Mouse (Mus musculus): Measurements from ENCODE around the gene Ints11.

The Ints11 gene

GRCm38 (mm10) chr4:155847591-155848352, 21.6 kb upstream of the Ints11 start:
- peak; percentile 70 for DNase-seq (ENCODE audit: low read depth, low spot score)

- DNase-seq (ENCODE audit: low read depth, low spot score), result peak; percentile 87
Observed at GRCm38 (mm10) chr4:155848434-155849095, 20.8 kb upstream of the Ints11 start.

- DNase-seq (ENCODE audit: low read depth, low spot score), result no peak
Observed at GRCm38 (mm10) chr4:155849391-155849790, 20.0 kb upstream of the Ints11 start.

- no peak for DNase-seq (ENCODE audit: low read depth, low spot score)
Observed at GRCm38 (mm10) chr4:155849792-155850451, 19.4 kb upstream of the Ints11 start.

GRCm38 (mm10) chr4:155851368-155851767, 18.0 kb upstream of the Ints11 start:
- no peak for DNase-seq (ENCODE audit: low read depth, low spot score)

- DNase-seq (ENCODE audit: low read depth, low spot score), result no peak
Observed at GRCm38 (mm10) chr4:155851951-155852411, 17.4 kb upstream of the Ints11 start.

- DNase-seq (ENCODE audit: low read depth, low spot score), result no peak
Observed at GRCm38 (mm10) chr4:155853421-155853820, 15.9 kb upstream of the Ints11 start.

GRCm38 (mm10) chr4:155854991-155855390, 14.4 kb upstream of the Ints11 start:
- DNase-seq (ENCODE audit: low read depth, low spot score), result no peak

- DNase-seq (ENCODE audit: low read depth, low spot score), result no peak
Observed at GRCm38 (mm10) chr4:155856071-155856470, 13.3 kb upstream of the Ints11 start.

GRCm38 (mm10) chr4:155856881-155857280, 12.5 kb upstream of the Ints11 start:
- no peak for DNase-seq (ENCODE audit: low read depth, low spot score)

- no peak for DNase-seq (ENCODE audit: low read depth, low spot score)
Observed at GRCm38 (mm10) chr4:155859318-155859717, 10.0 kb upstream of the Ints11 start.

- no peak for DNase-seq (ENCODE audit: low read depth, low spot score)
Observed at GRCm38 (mm10) chr4:155861787-155862186, 7.6 kb upstream of the Ints11 start.

GRCm38 (mm10) chr4:155863001-155863400, 6.3 kb upstream of the Ints11 start, which contains the start of gene Tas1r3:
Tas1r3 (minus strand) TSS chr4:155863362.
- DNase-seq (ENCODE audit: low read depth, low spot score), result no peak

- DNase-seq (ENCODE audit: low read depth, low spot score), result no peak
Observed at GRCm38 (mm10) chr4:155868614-155869298, 590 bp upstream of the Ints11 start.

GRCm38 (mm10) chr4:155871404-155871803, 2.1 kb downstream of the Ints11 start:
- DNase-seq (ENCODE audit: low read depth, low spot score), result no peak

- no peak for DNase-seq (ENCODE audit: low read depth, low spot score)
Observed at GRCm38 (mm10) chr4:155883587-155883986, 14.2 kb downstream of the Ints11 start.

GRCm38 (mm10) chr4:155886330-155886729, 17.0 kb downstream of the Ints11 start:
- no peak for DNase-seq (ENCODE audit: low read depth, low spot score)

GRCm38 (mm10) chr4:155887674-155888073, 18.3 kb downstream of the Ints11 start:
- no peak for DNase-seq (ENCODE audit: low read depth, low spot score)

- DNase-seq (ENCODE audit: low read depth, low spot score), result no peak
Observed at GRCm38 (mm10) chr4:155888181-155888580, 18.8 kb downstream of the Ints11 start.

- DNase-seq (ENCODE audit: low read depth, low spot score), result no peak
Observed at GRCm38 (mm10) chr4:155889316-155889715, 20.0 kb downstream of the Ints11 start.

- no peak for DNase-seq (ENCODE audit: low read depth, low spot score)
Observed at GRCm38 (mm10) chr4:155891011-155891471, 21.7 kb downstream of the Ints11 start.

- DNase-seq (ENCODE audit: low read depth, low spot score), result peak; percentile 93
Observed at GRCm38 (mm10) chr4:155891551-155892001, 22.2 kb downstream of the Ints11 start, which contains the start of the genes Pusl1 and Acap3. Pusl1 (minus strand) TSS chr4:155891781. Acap3 (plus strand) TSS chr4:155891822.
